Comparison of ENCODE assay signal across 10 mouse cellular contexts in the genomic region with DNA sequence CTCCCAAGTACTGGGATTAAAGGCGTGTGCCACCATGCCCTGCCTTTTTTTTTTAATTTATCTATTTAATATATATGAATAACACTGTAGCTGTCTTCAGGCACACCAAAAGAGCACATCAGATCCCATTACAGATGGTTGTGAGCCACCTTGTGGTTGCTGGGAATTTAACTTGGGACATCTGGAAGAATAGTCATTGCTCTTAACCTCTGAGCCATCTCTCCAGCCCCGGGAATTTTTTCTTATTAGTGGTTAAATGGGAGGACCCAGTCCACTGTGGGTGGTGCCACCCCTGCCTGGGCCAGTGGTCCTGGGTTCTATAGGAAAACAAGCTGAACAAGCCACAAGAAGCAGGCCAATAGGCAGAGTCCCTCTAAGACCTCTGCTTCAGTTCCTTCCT. TPM values are rescaled to one million over a fixed set of nuclear protein-coding genes. Genes with fewer than 3 reads are reported as not detected.
A peak's percentile ranks its signal among the peaks of the same experiment; 100 is the strongest.
DNase-seq lines count a peak whose midpoint lies in the region; ATAC-seq and TF ChIP-seq lines count a peak whose summit lies in the region.
"Had no signal": no experiment of that assay in that cellular context is flagged by ENCODE, and none has a peak within 500 bp of the region (broad histone marks: within the 10 kb centered on the region; RNA-seq: fewer than 3 reads in every experiment).

No protein-coding gene starts in this region.

- intact Hi-C loops in left cerebral cortex, adult 2 months (cut with DNase I): loop anchor here (1.0 to 2.0 kb wide), 3 partner anchors 47 to 76 kb away; no protein-coding TSS in a partner anchor

- H3K4me1 ChIP-seq in brown adipose tissue, adult 24 weeks (ENCODE audit: control insufficient read depth, insufficient read depth, insufficient read length, low read length): peaks cover 20% of the 10 kb centered on the region

- peak; percentile 52 for DNase-seq in gastrocnemius, adult 18-20 months (ENCODE audit: low spot score)
- no peak for DNase-seq in gastrocnemius, adult 8-10 months (ENCODE audit: low spot score in 2 of 2)
- DNase-seq in left cerebral cortex, adult 2 months (ENCODE audit: extremely low spot score in 1 of 2, low spot score in 2 of 2): no peak
- no peak for DNase-seq in left cerebral cortex, adult 11 months (ENCODE audit: low spot score)
- DNase-seq in 3T3-L1 (ENCODE audit: low read depth, low spot score): peak; percentile 81
- DNase-seq in yolk sac, embryonic 10.5 days (ENCODE audit: low spot score): no peak
- DNase-seq: gastrocnemius, postnatal 36 days had no signal

- no peak overlapping the region for H3K27ac ChIP-seq in left cerebral cortex, adult 2 months
- H3K27ac ChIP-seq in brown adipose tissue, adult 24 weeks (replicated peaks; ENCODE audit: low read depth, low read length): peak overlapping the region; percentile 50

- no peak overlapping the region for H3K4me3 ChIP-seq in left cerebral cortex, adult 2 months
- H3K4me3 ChIP-seq in brown adipose tissue, adult 24 weeks (ENCODE audit: insufficient read depth, low read depth, low read length): no peak overlapping the region
- H3K4me3 ChIP-seq: embryonic facial prominence, embryonic 15.5 days had no signal

- ATAC-seq in megakaryocyte progenitor cell, adult 5-6 weeks (replicated peaks; ENCODE audit: poor library complexity): no peak

- TF ChIP-seq CTCF in left cerebral cortex, adult 2 months (IDR thresholded peaks at IDR 0.05): peak; percentile 52

RNA-seq across cellular contexts. Expression of a gene that starts 4.1 kb away (rescaled TPM):
- total RNA-seq in gastrocnemius, adult 18-20 months (2021): 10 to 100 TPM; 39.8 to 42.2 TPM
- total RNA-seq in gastrocnemius, adult 8-10 months (2022): 10 to 100 TPM; 30.2 to 36.3 (median 32.7) TPM
- 10 to 100 TPM; 41.1 to 41.7 TPM for total RNA-seq in left cerebral cortex, adult 2 months (2021)
- polyA plus RNA-seq in brown adipose tissue, adult 24 weeks (2012; ENCODE audit: insufficient read depth, insufficient read length, missing spikeins): 86.4 and 125 TPM in 2 replicates
- 151 TPM in 2 replicates for total RNA-seq in megakaryocyte progenitor cell, adult 5-6 weeks (2015)
- 131 and 154 TPM in 2 replicates for total RNA-seq in megakaryocyte progenitor cell, adult 5-6 weeks (2017)

RNA-seq across cellular contexts. Expression of a gene that starts 17.5 kb away (rescaled TPM):
- under 1 TPM in 1 of 2 experiments, not detected in 1; 0.12 TPM for total RNA-seq in gastrocnemius, adult 18-20 months (2021)
- total RNA-seq in gastrocnemius, adult 8-10 months (2022): under 1 TPM in 3 of 4 experiments, not detected in 1; 0.05 to 0.11 (median 0.07) TPM
- under 1 TPM in 1 of 2 experiments, not detected in 1; 0.11 TPM for total RNA-seq in left cerebral cortex, adult 2 months (2021)
- 0.55 and 0.58 TPM in 2 replicates for polyA plus RNA-seq in brown adipose tissue, adult 24 weeks (2012; ENCODE audit: insufficient read depth, insufficient read length, missing spikeins)
- total RNA-seq in megakaryocyte progenitor cell, adult 5-6 weeks (2015): 6.5 and 7.0 TPM in 2 replicates
- 5.2 and 6.7 TPM in 2 replicates for total RNA-seq in megakaryocyte progenitor cell, adult 5-6 weeks (2017)

RNA-seq across cellular contexts. Expression of a gene that starts 22.2 kb away (rescaled TPM):
- total RNA-seq in gastrocnemius, adult 18-20 months (2021): 10 to 100 TPM; 25.6 to 27.0 TPM
- 10 to 100 TPM; 14.3 to 27.1 (median 22.0) TPM for total RNA-seq in gastrocnemius, adult 8-10 months (2022)
- 10 to 100 TPM; 70.8 to 82.2 TPM for total RNA-seq in left cerebral cortex, adult 2 months (2021)
- polyA plus RNA-seq in brown adipose tissue, adult 24 weeks (2012; ENCODE audit: insufficient read depth, insufficient read length, missing spikeins): 58.3 and 62.6 TPM in 2 replicates
- 195 and 208 TPM in 2 replicates for total RNA-seq in megakaryocyte progenitor cell, adult 5-6 weeks (2015)
- total RNA-seq in megakaryocyte progenitor cell, adult 5-6 weeks (2017): 200 and 240 TPM in 2 replicates

RNA-seq across cellular contexts. Expression of a gene that starts 42.8 kb away (rescaled TPM):
- 10 to 100 TPM; 22.5 to 23.3 TPM for total RNA-seq in gastrocnemius, adult 18-20 months (2021)
- 10 to 100 TPM; 14.8 to 28.3 (median 23.6) TPM for total RNA-seq in gastrocnemius, adult 8-10 months (2022)
- total RNA-seq in left cerebral cortex, adult 2 months (2021): 10 to 100 TPM; 34.9 to 37.9 TPM
- 106 and 110 TPM in 2 replicates for polyA plus RNA-seq in brown adipose tissue, adult 24 weeks (2012; ENCODE audit: insufficient read depth, insufficient read length, missing spikeins)
- total RNA-seq in megakaryocyte progenitor cell, adult 5-6 weeks (2015): 27.9 and 39.3 TPM in 2 replicates
- total RNA-seq in megakaryocyte progenitor cell, adult 5-6 weeks (2017): 122 and 139 TPM in 2 replicates

Comparison
In these comparisons a context has a peak if more than half of its experiments do, and no peak if none do; other contexts are left out.
1. DNase-seq: peak in gastrocnemius, adult 18-20 months (single experiment) and 3T3-L1 (single experiment); none in gastrocnemius, adult 8-10 months (0 of 2), left cerebral cortex, adult 2 months (0 of 2), left cerebral cortex, adult 11 months (single experiment) and yolk sac, embryonic 10.5 days (single experiment).
2. RNA of a gene that starts 17.5 kb away (total RNA-seq): 5.2 to 7.0 TPM in megakaryocyte progenitor cell, adult 5-6 weeks; 0.12 TPM in gastrocnemius, adult 18-20 months, 0.11 TPM in left cerebral cortex, adult 2 months and 0.05 to 0.11 TPM in gastrocnemius, adult 8-10 months; every median in the first group is over 4 times any median in the second.